Mouse (Mus musculus) heart, adult 2 months (tissue): ENCODE measurements around the gene Cybrd1. TPM values are rescaled to one million over a fixed set of nuclear protein-coding genes. Genes with fewer than 3 reads are reported as not detected.

Experiments used
- DNase-seq, 2 experiments: peaks; one replicate each; pipeline ENCODE4 v3.0.0; 2021
- H3K27ac ChIP-seq: fragments of 200-600 bp; 2 replicates; pipeline ENCODE4 v1.8.1; 2022
- H3K27me3 ChIP-seq: fragments of 200-500 bp; 2 replicates; pipeline ENCODE4 v1.6.1; 2012; ENCODE audit warnings: mild to moderate bottlenecking, low read length, inconsistent platforms, mixed read lengths; ENCODE audit not compliant: control insufficient read depth, insufficient read depth
- H3K36me3 ChIP-seq: fragments of 200-500 bp; 2 replicates; pipeline ENCODE4 v1.6.1; 2012; ENCODE audit warnings: low read length, inconsistent platforms; ENCODE audit not compliant: control insufficient read depth, insufficient read depth
- H3K4me1 ChIP-seq: fragments of 200-500 bp; 2 replicates; pipeline ENCODE4 v1.6.1; 2011; ENCODE audit warnings: low read length; ENCODE audit not compliant: control insufficient read depth, insufficient read depth
- H3K4me3 ChIP-seq: fragments of 200-600 bp; 2 replicates; pipeline ENCODE4 v1.8.1; 2022
- H3K79me2 ChIP-seq: fragments of 200-500 bp; replicated peaks from 2 replicates; pipeline ENCODE4 v1.6.1; 2012; ENCODE audit warnings: mild to moderate bottlenecking, inconsistent platforms, low read length, moderate library complexity, mixed read lengths; ENCODE audit not compliant: control insufficient read depth, insufficient read depth
- H3K9ac ChIP-seq: fragments of 200-500 bp; 2 replicates; pipeline ENCODE4 v1.6.1; 2012; ENCODE audit warnings: low read depth, mild to moderate bottlenecking, control low read depth, inconsistent platforms, low read length, mixed read lengths
- CTCF ChIP-seq: fragments of 200-600 bp; IDR thresholded peaks from 2 replicates; pipeline ENCODE4 v1.8.1; 2022; ENCODE audit warnings: antibody characterized with exemption, mild to moderate bottlenecking, moderate library complexity
- EP300 ChIP-seq: fragments of 200-500 bp; IDR thresholded peaks from 2 replicates; pipeline ENCODE4 v1.6.1; 2011; ENCODE audit warnings: low read depth, low read length, control low read depth; ENCODE audit not compliant: insufficient read depth
- POLR2A ChIP-seq: fragments of 200-500 bp; IDR thresholded peaks from 2 replicates; pipeline ENCODE4 v1.6.1; 2011; ENCODE audit warnings: mild to moderate bottlenecking, low read depth, low read length, control low read depth; ENCODE audit not compliant: insufficient read depth
- WGBS: fragments of 180-500 bp; shearing (Covaris S2); methylation state at CpG from one replicate; pipeline ENCODE4 v1.1.7; 2018; 5-methylcytosine and 5-hydroxymethylcytosine counted together
- intact Hi-C: fragments of 180-260 bp; cut with DNase I; formaldehyde crosslinking; loops from one replicate; pipeline ENCODE4 v1.15.1; 2025
- polyA plus RNA-seq: library from polyadenylated mRNA; depleted of rRNA; stranded (reverse); fragments of >200 nt; gene quantifications from 2 replicates; pipeline ENCODE4 v1.2.3, GENCODE M21; 2012; rRNA removed
- total RNA-seq, 2 experiments: library from RNA; stranded (reverse); gene quantifications; 2 replicates each; pipeline ENCODE4 v1.2.3; 2021

The Cybrd1 gene
- total and polyA plus RNA-seq, 3 experiments = 1.5 to 1.9 (median 1.7) TPM

GRCm38 (mm10) chr2:71180566-71181217, 63.0 kb downstream of the Cybrd1 start:
- DNase-seq = no peak
- Histone ChIP-seq H3K27ac (no peak overlapping the region), H3K27me3 (no peaks in the 10 kb centered on the region), H3K36me3 (no peaks in the 10 kb centered on the region), H3K9ac (no peak overlapping the region), H3K4me3 (no peak overlapping the region), H3K4me1 (no peaks in the 10 kb centered on the region), H3K79me2 (no peaks in the 10 kb centered on the region)
- WGBS = 54% methylated on average over 8 of the region's 8 CpGs
- intact Hi-C loops = no loop called here
- TF ChIP-seq CTCF (no peak), POLR2A (no peak), EP300 (no peak)

GRCm38 (mm10) chr2:71187950-71188349, 70.2 kb downstream of the Cybrd1 start:
- intact Hi-C loops = no loop called here
- WGBS = 56% methylated on average over 3 of the region's 3 CpGs

GRCm38 (mm10) chr2:71188861-71189260, 71.1 kb downstream of the Cybrd1 start:
- Histone ChIP-seq H3K36me3 (no peaks in the 10 kb centered on the region), H3K27me3 (no peaks in the 10 kb centered on the region), H3K27ac (no peak overlapping the region), H3K9ac (no peak overlapping the region), H3K4me1 (no peaks in the 10 kb centered on the region; the same call in 1 of the 2 replicates), H3K79me2 (no peaks in the 10 kb centered on the region), H3K4me3 (no peak overlapping the region)
- intact Hi-C loops = no loop called here
- no peak for TF ChIP-seq EP300
- no peak for TF ChIP-seq CTCF
- TF ChIP-seq POLR2A = no peak
- 81% methylated on average over 2 of the region's 2 CpGs for WGBS
- no peak for DNase-seq

More at GRCm38 (mm10) chr2:71187950-71188349, 70.2 kb downstream of the Cybrd1 start:
- TF ChIP-seq CTCF = no peak
- no peak for TF ChIP-seq POLR2A
- TF ChIP-seq EP300 = no peak
- Histone ChIP-seq H3K27ac (no peak overlapping the region), H3K4me3 (no peak overlapping the region), H3K9ac (no peak overlapping the region), H3K79me2 (no peaks in the 10 kb centered on the region), H3K27me3 (no peaks in the 10 kb centered on the region), H3K36me3 (no peaks in the 10 kb centered on the region), H3K4me1 (no peaks in the 10 kb centered on the region; the same call in 1 of the 2 replicates)
- DNase-seq = no peak

GRCm38 (mm10) chr2:71191391-71192194, 73.9 kb downstream of the Cybrd1 start:
- no peaks in the 10 kb centered on the region for H3K36me3 ChIP-seq
- intact Hi-C loops = no loop called here
- H3K4me3 ChIP-seq = no peak overlapping the region
- no peaks in the 10 kb centered on the region for H3K27me3 ChIP-seq
- H3K27ac ChIP-seq = no peak overlapping the region
- TF ChIP-seq CTCF (no peak), POLR2A (no peak), EP300 (no peak)
- no peaks in the 10 kb centered on the region for H3K79me2 ChIP-seq
- no peak overlapping the region for H3K9ac ChIP-seq
- no peak for DNase-seq
- no peaks in the 10 kb centered on the region; the same call in none of the 2 replicates for H3K4me1 ChIP-seq
- WGBS = 27% methylated on average over 16 of the region's 16 CpGs

- Histone ChIP-seq H3K36me3 (no peaks in the 10 kb centered on the region), H3K4me3 (no peak overlapping the region), H3K4me1 (no peaks in the 10 kb centered on the region; the same call in none of the 2 replicates), H3K9ac (no peak overlapping the region), H3K27me3 (no peaks in the 10 kb centered on the region), H3K79me2 (no peaks in the 10 kb centered on the region), H3K27ac (no peak overlapping the region)
- 58% methylated on average over 17 of the region's 17 CpGs for WGBS
- TF ChIP-seq POLR2A (no peak), CTCF (no peak), EP300 (no peak)
- intact Hi-C loops = no loop called here
- DNase-seq = no peak
Observed at GRCm38 (mm10) chr2:71192195-71192807, 74.6 kb downstream of the Cybrd1 start.

Other genes with a start within 250 kb of the Cybrd1 start
- gene Dcaf17, start 62.6 kb upstream of the Cybrd1 start, total RNA-seq = 1 to 10 TPM; 4.8 to 5.5 TPM
- gene Dcaf17, start 62.6 kb upstream of the Cybrd1 start, polyA plus RNA-seq = 3.3 and 3.8 TPM in 2 replicates
- 1 to 10 TPM; 4.3 to 4.6 TPM for gene Mettl8, start 62.3 kb upstream of the Cybrd1 start, total RNA-seq
- 3.2 and 3.5 TPM in 2 replicates for gene Mettl8, start 62.3 kb upstream of the Cybrd1 start, polyA plus RNA-seq
- gene Dync1i2, start 93.8 kb downstream of the Cybrd1 start, total RNA-seq = 10 to 100 TPM; 56.2 to 58.7 TPM
- 19.9 and 35.8 TPM in 2 replicates for gene Dync1i2, start 93.8 kb downstream of the Cybrd1 start, polyA plus RNA-seq
- 100 to 1,000 TPM; 228 to 252 TPM for gene Slc25a12, start 249.8 kb downstream of the Cybrd1 start, total RNA-seq
- 154 and 212 TPM in 2 replicates for gene Slc25a12, start 249.8 kb downstream of the Cybrd1 start, polyA plus RNA-seq